Mouse (Mus musculus) heart, adult 2 months (tissue): ENCODE data around the gene Tgfbr2. TPM values are rescaled to one million over a fixed set of nuclear protein-coding genes. Genes with fewer than 3 reads are reported as not detected.

Experiments
- DNase-seq, 2 experiments: peaks; one replicate each; pipeline ENCODE4 v3.0.0; 2021
- H3K27ac ChIP-seq: fragments of 200-600 bp; 2 replicates; pipeline ENCODE4 v1.8.1; 2022
- H3K27me3 ChIP-seq: fragments of 200-500 bp; 2 replicates; pipeline ENCODE4 v1.6.1; 2012; ENCODE audit warnings: mild to moderate bottlenecking, low read length, inconsistent platforms, mixed read lengths; ENCODE audit not compliant: control insufficient read depth, insufficient read depth
- H3K36me3 ChIP-seq: fragments of 200-500 bp; 2 replicates; pipeline ENCODE4 v1.6.1; 2012; ENCODE audit warnings: low read length, inconsistent platforms; ENCODE audit not compliant: control insufficient read depth, insufficient read depth
- H3K4me1 ChIP-seq: fragments of 200-500 bp; 2 replicates; pipeline ENCODE4 v1.6.1; 2011; ENCODE audit warnings: low read length; ENCODE audit not compliant: control insufficient read depth, insufficient read depth
- H3K4me3 ChIP-seq: fragments of 200-600 bp; 2 replicates; pipeline ENCODE4 v1.8.1; 2022
- H3K79me2 ChIP-seq: fragments of 200-500 bp; replicated peaks from 2 replicates; pipeline ENCODE4 v1.6.1; 2012; ENCODE audit warnings: mild to moderate bottlenecking, inconsistent platforms, low read length, moderate library complexity, mixed read lengths; ENCODE audit not compliant: control insufficient read depth, insufficient read depth
- H3K9ac ChIP-seq: fragments of 200-500 bp; 2 replicates; pipeline ENCODE4 v1.6.1; 2012; ENCODE audit warnings: low read depth, mild to moderate bottlenecking, control low read depth, inconsistent platforms, low read length, mixed read lengths
- CTCF ChIP-seq: fragments of 200-600 bp; IDR thresholded peaks from 2 replicates; pipeline ENCODE4 v1.8.1; 2022; ENCODE audit warnings: antibody characterized with exemption, mild to moderate bottlenecking, moderate library complexity
- EP300 ChIP-seq: fragments of 200-500 bp; IDR thresholded peaks from 2 replicates; pipeline ENCODE4 v1.6.1; 2011; ENCODE audit warnings: low read depth, low read length, control low read depth; ENCODE audit not compliant: insufficient read depth
- POLR2A ChIP-seq: fragments of 200-500 bp; IDR thresholded peaks from 2 replicates; pipeline ENCODE4 v1.6.1; 2011; ENCODE audit warnings: mild to moderate bottlenecking, low read depth, low read length, control low read depth; ENCODE audit not compliant: insufficient read depth
- WGBS: fragments of 180-500 bp; shearing (Covaris S2); methylation state at CpG from one replicate; pipeline ENCODE4 v1.1.7; 2018; 5-methylcytosine and 5-hydroxymethylcytosine counted together
- intact Hi-C: fragments of 180-260 bp; cut with DNase I; formaldehyde crosslinking; loops from one replicate; pipeline ENCODE4 v1.15.1; 2025
- polyA plus RNA-seq: library from polyadenylated mRNA; depleted of rRNA; stranded (reverse); fragments of >200 nt; gene quantifications from 2 replicates; pipeline ENCODE4 v1.2.3, GENCODE M21; 2012
- total RNA-seq, 2 experiments: library from RNA; stranded (reverse); gene quantifications; 2 replicates each; pipeline ENCODE4 v1.2.3; 2021

The Tgfbr2 gene
- total and polyA plus RNA-seq, 3 experiments: 23.8 to 36.3 (median 32.5) TPM

GRCm38 (mm10) chr9:116134488-116134887 lies 40.7 kb downstream of the Tgfbr2 start:
- no peak for DNase-seq
- TF ChIP-seq CTCF (peak; percentile 61), EP300 (no peak), POLR2A (no peak)
- H3K36me3 ChIP-seq: peaks cover 19% of the 10 kb centered on the region; the same call in 1 of the 2 replicates
- H3K27me3 ChIP-seq: no peaks in the 10 kb centered on the region
- H3K4me1 ChIP-seq: peaks cover 20% of the 10 kb centered on the region
- intact Hi-C loops: no loop called here
- H3K27ac ChIP-seq: no peak overlapping the region
- 94% methylated on average over 2 of the region's 2 CpGs for WGBS
- no peaks in the 10 kb centered on the region for H3K79me2 ChIP-seq
- no peak overlapping the region for H3K4me3 ChIP-seq
- H3K9ac ChIP-seq: no peak overlapping the region

- intact Hi-C loops: no loop called here
- DNase-seq: no peak
- no peaks in the 10 kb centered on the region for H3K79me2 ChIP-seq
- peaks cover 17% of the 10 kb centered on the region for H3K4me1 ChIP-seq
- no peak for TF ChIP-seq POLR2A
- no peak for TF ChIP-seq CTCF
- no peak for TF ChIP-seq EP300
- 47% methylated on average over 6 of the region's 6 CpGs for WGBS
- peaks cover 19% of the 10 kb centered on the region; the same call in 1 of the 2 replicates for H3K36me3 ChIP-seq
- H3K9ac ChIP-seq: no peak overlapping the region
- H3K27ac ChIP-seq: peak overlapping the region; percentile 48
- no peak overlapping the region for H3K4me3 ChIP-seq
- H3K27me3 ChIP-seq: no peaks in the 10 kb centered on the region
Measured at GRCm38 (mm10) chr9:116133312-116133980, 41.7 kb downstream of the Tgfbr2 start.

GRCm38 (mm10) chr9:116128886-116129285 lies 46.3 kb downstream of the Tgfbr2 start:
- no peak for TF ChIP-seq EP300
- no peak for TF ChIP-seq POLR2A
- TF ChIP-seq CTCF: no peak
- intact Hi-C loops: no loop called here
- DNase-seq: no peak
- WGBS: 72% methylated on average over 3 of the region's 3 CpGs
- H3K4me3 ChIP-seq: no peak overlapping the region
- H3K27ac ChIP-seq: no peak overlapping the region
- no peaks in the 10 kb centered on the region for H3K27me3 ChIP-seq
- peaks cover 12% of the 10 kb centered on the region for H3K36me3 ChIP-seq
- H3K79me2 ChIP-seq: no peaks in the 10 kb centered on the region
- H3K9ac ChIP-seq: no peak overlapping the region
- H3K4me1 ChIP-seq: peaks cover 4% of the 10 kb centered on the region

GRCm38 (mm10) chr9:116128311-116128710 lies 46.8 kb downstream of the Tgfbr2 start:
- DNase-seq: no peak
- Histone ChIP-seq H3K4me1 (peaks cover 3% of the 10 kb centered on the region), H3K36me3 (peaks cover 10% of the 10 kb centered on the region), H3K79me2 (no peaks in the 10 kb centered on the region), H3K4me3 (no peak overlapping the region), H3K27ac (no peak overlapping the region), H3K9ac (no peak overlapping the region), H3K27me3 (no peaks in the 10 kb centered on the region)
- 86% methylated on average over 2 of the region's 2 CpGs for WGBS
- intact Hi-C loops: no loop called here
- no peak for TF ChIP-seq POLR2A
- no peak for TF ChIP-seq CTCF
- TF ChIP-seq EP300: no peak

GRCm38 (mm10) chr9:116126494-116126893 lies 48.7 kb downstream of the Tgfbr2 start:
- peaks cover 6% of the 10 kb centered on the region for H3K36me3 ChIP-seq
- DNase-seq: no peak
- H3K79me2 ChIP-seq: no peaks in the 10 kb centered on the region
- H3K9ac ChIP-seq: no peak overlapping the region
- TF ChIP-seq EP300: no peak
- no peak for TF ChIP-seq CTCF
- no peak for TF ChIP-seq POLR2A
- H3K27ac ChIP-seq: no peak overlapping the region
- WGBS: 73% methylated on average over 4 of the region's 4 CpGs
- peaks cover 5% of the 10 kb centered on the region for H3K4me1 ChIP-seq
- H3K4me3 ChIP-seq: no peak overlapping the region
- no peaks in the 10 kb centered on the region for H3K27me3 ChIP-seq
- intact Hi-C loops: no loop called here

- intact Hi-C loops: no loop called here
- Histone ChIP-seq H3K9ac (no peak overlapping the region), H3K36me3 (no peaks in the 10 kb centered on the region; the same call in 1 of the 2 replicates), H3K4me1 (peaks cover 7% of the 10 kb centered on the region), H3K27me3 (no peaks in the 10 kb centered on the region), H3K4me3 (no peak overlapping the region), H3K27ac (no peak overlapping the region; the same call in 1 of the 2 replicates), H3K79me2 (no peaks in the 10 kb centered on the region)
- TF ChIP-seq EP300: no peak
- no peak for DNase-seq
- 43% methylated on average over 9 of the region's 9 CpGs for WGBS
Measured at GRCm38 (mm10) chr9:116122969-116123589, 52.1 kb downstream of the Tgfbr2 start.
